Mouse (Mus musculus) heart, adult 8-10 months (tissue): ENCODE measurements at regions not wholly inside any gene's neighbourhood (a gene's known extent, or its start where the extent isn't known, plus 50 kb on each side); places are given as distances from the start of the nearest gene placed in this dataset.

Experiments used
- DNase-seq: peaks from one replicate; pipeline ENCODE4 v3.0.0; 2022; ENCODE audit warnings: low spot score

- DNase-seq = no peak
Measured at GRCm38 (mm10) chr9:94269213-94269612, 268.7 kb downstream of the 1190002N15Rik start.

- no peak for DNase-seq
Measured at GRCm38 (mm10) chr9:94267243-94267642, 270.6 kb downstream of the 1190002N15Rik start.

- no peak for DNase-seq
Measured at GRCm38 (mm10) chr9:94239479-94240241, 298.2 kb downstream of the 1190002N15Rik start.

- no peak for DNase-seq
Measured at GRCm38 (mm10) chr9:94238565-94238964, 299.3 kb downstream of the 1190002N15Rik start.

GRCm38 (mm10) chr9:94229537-94229936 is 308.3 kb downstream of the 1190002N15Rik start:
- no peak for DNase-seq

GRCm38 (mm10) chr9:94219116-94219515 is 318.8 kb downstream of the 1190002N15Rik start:
- no peak for DNase-seq

- no peak for DNase-seq
Measured at GRCm38 (mm10) chr9:94216414-94217279, 321.2 kb downstream of the 1190002N15Rik start.

GRCm38 (mm10) chr9:94210467-94211249 is 327.2 kb downstream of the 1190002N15Rik start:
- DNase-seq = no peak

- no peak for DNase-seq
Measured at GRCm38 (mm10) chr9:94208987-94209386, 328.9 kb downstream of the 1190002N15Rik start.

GRCm38 (mm10) chr9:94200892-94201291 is 337.0 kb downstream of the 1190002N15Rik start:
- DNase-seq = no peak

- DNase-seq = no peak
Measured at GRCm38 (mm10) chr9:94199864-94200263, 338.0 kb downstream of the 1190002N15Rik start.

- no peak for DNase-seq
Measured at GRCm38 (mm10) chr9:94191083-94191482, 346.8 kb downstream of the 1190002N15Rik start.

- DNase-seq = no peak
Measured at GRCm38 (mm10) chr9:94189872-94190800, 347.7 kb downstream of the 1190002N15Rik start.

- no peak for DNase-seq
Measured at GRCm38 (mm10) chr9:94188124-94188523, 349.8 kb downstream of the 1190002N15Rik start.

GRCm38 (mm10) chr9:94169905-94170612 is 367.8 kb downstream of the 1190002N15Rik start:
- no peak for DNase-seq

- no peak for DNase-seq
Measured at GRCm38 (mm10) chr9:94163671-94164070, 374.2 kb downstream of the 1190002N15Rik start.

GRCm38 (mm10) chr9:94155581-94155980 is 382.3 kb downstream of the 1190002N15Rik start:
- no peak for DNase-seq

GRCm38 (mm10) chr9:94148474-94148873 is 389.4 kb downstream of the 1190002N15Rik start:
- no peak for DNase-seq

GRCm38 (mm10) chr9:94146787-94147186 is 391.1 kb downstream of the 1190002N15Rik start:
- DNase-seq = no peak

GRCm38 (mm10) chr9:94136444-94136843 is 401.4 kb downstream of the 1190002N15Rik start:
- peak; percentile 27 for DNase-seq
